Mouse (Mus musculus) midbrain, embryonic 15.5 days (tissue): Measurements from ENCODE around the gene 9530003J23Rik. TPM values are rescaled to one million over a fixed set of nuclear protein-coding genes. Genes with fewer than 3 reads are reported as not detected.
"Not testable (repeated sequence)": the region's sequence is repeated elsewhere in the genome, so short reads cannot be mapped to it uniquely, and the experiment has no call there.

ENCODE experiments used
- ATAC-seq: fragments of 200-750 bp; cut with Nextera tagmentation; replicated peaks from 2 replicates; pipeline ENCODE4 v1.8.0; 2017; ENCODE audit warnings: moderate TSS enrichment
- H3K27ac ChIP-seq: fragments of 300-500 bp; sonication (generic); 2 replicates; pipeline ENCODE4 v1.5.1; 2015; ENCODE audit warnings: mild to moderate bottlenecking, inconsistent platforms
- H3K27me3 ChIP-seq: fragments of 300-500 bp; sonication (generic); replicated peaks from 2 replicates; pipeline ENCODE4 v1.6.1; 2015; ENCODE audit warnings: inconsistent platforms
- H3K36me3 ChIP-seq: fragments of 300-500 bp; sonication (generic); replicated peaks from 2 replicates; pipeline ENCODE4 v1.6.1; 2015; ENCODE audit warnings: inconsistent platforms
- H3K4me1 ChIP-seq: fragments of 300-500 bp; sonication (generic); 2 replicates; pipeline ENCODE4 v1.6.1; 2015; ENCODE audit warnings: inconsistent platforms
- H3K4me2 ChIP-seq: fragments of 300-500 bp; sonication (generic); 2 replicates; pipeline ENCODE4 v1.6.1; 2015; ENCODE audit warnings: inconsistent platforms, mild to moderate bottlenecking, moderate library complexity
- H3K4me3 ChIP-seq: fragments of 300-500 bp; sonication (generic); 2 replicates; pipeline ENCODE4 v1.5.1; 2015; ENCODE audit warnings: mild to moderate bottlenecking, inconsistent platforms
- H3K9ac ChIP-seq: fragments of 300-500 bp; sonication (generic); 2 replicates; pipeline ENCODE4 v1.6.1; 2015; ENCODE audit warnings: mild to moderate bottlenecking, inconsistent platforms
- H3K9me3 ChIP-seq: fragments of 300-500 bp; sonication (generic); 2 replicates; pipeline ENCODE4 v1.6.1; 2016; ENCODE audit warnings: inconsistent platforms
- WGBS: fragments of 180-500 bp; shearing (Covaris S2); methylation state at CpG from one replicate; pipeline ENCODE4 v1.1.7; 2015; ENCODE audit warnings: mixed read lengths; 5-methylcytosine and 5-hydroxymethylcytosine counted together
- polyA plus RNA-seq: library from polyadenylated mRNA; unstranded; fragments of >200 nt; fragmentation: Nextera tagmentation; extraction: Ambion mirVana; gene quantifications from 2 replicates; pipeline ENCODE4 v1.2.1, GENCODE M21; 2015

The 9530003J23Rik gene
- polyA plus RNA-seq, 1 experiment from 2014 or later: not detected

- WGBS: 86% methylated on average over 9 of the region's 9 CpGs
- H3K4me1 ChIP-seq, H3K27me3 ChIP-seq, H3K9ac ChIP-seq, H3K4me3 ChIP-seq, H3K4me2 ChIP-seq, H3K27ac ChIP-seq, H3K9me3 ChIP-seq, H3K36me3 ChIP-seq, ATAC-seq: not testable (repeated sequence)
Measured at GRCm38 (mm10) chr10:117277779-117278178, 39.3 kb upstream of the 9530003J23Rik start.

DNA sequence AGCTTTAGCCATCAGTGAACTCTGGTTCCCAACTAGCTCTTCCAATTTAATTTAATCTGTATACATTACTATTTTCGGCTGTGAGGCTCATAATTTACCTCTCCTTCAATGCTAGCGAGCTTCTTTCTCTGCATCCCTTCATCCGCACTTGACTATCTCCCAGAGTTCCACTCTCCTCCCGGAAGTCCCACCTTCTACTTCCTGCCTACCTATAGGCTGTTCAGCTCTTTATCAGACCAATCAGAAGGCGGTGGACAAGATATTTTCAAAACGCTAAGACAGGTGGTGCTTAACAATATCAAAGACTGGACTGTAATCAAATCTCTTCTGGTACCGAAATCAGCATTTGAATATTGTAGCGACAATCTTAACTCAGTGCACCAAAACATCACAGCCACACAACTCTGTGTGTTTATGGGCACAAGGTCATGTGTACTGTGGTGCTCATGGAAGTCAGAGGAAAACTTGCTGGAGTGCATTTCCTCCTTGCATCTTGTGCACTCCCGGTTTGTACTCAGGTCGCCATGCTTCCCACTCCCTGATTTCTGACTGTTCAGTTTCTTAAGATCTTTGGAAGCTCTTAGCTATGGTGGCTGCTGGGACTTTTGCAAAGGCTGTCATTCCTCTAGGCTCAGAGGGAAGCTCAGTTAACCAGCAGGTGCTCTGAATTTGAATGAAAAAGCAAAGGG, 37.3 kb upstream of the 9530003J23Rik start:
- Histone ChIP-seq H3K27ac (no peak overlapping the region), H3K27me3 (no peaks in the 10 kb centered on the region), H3K36me3 (no peaks in the 10 kb centered on the region), H3K9ac (no peak overlapping the region), H3K4me1 (no peaks in the 10 kb centered on the region), H3K9me3 (no peaks in the 10 kb centered on the region), H3K4me3 (no peak overlapping the region), H3K4me2 (no peak overlapping the region)
- no peak for ATAC-seq
- 86% methylated on average over 10 of the region's 10 CpGs for WGBS

DNA sequence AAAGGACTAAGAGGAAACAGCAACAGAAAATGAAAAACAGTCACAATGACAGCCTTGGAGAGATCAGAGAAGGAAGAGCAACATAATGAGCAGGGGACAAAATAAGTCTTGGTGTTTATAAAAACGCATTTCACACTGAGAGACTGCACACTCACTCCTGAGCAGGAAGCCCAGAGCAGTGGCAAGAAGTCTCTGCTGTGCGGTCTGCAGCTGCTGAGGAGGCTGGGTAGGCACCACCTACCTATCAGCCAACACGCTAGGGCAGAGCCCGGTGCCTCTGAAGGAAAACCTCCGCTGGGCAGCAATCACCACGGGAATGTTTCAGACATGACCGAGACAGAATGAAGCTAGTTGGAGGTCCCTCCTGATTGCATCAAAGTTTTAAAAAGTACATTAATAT, 36.1 kb upstream of the 9530003J23Rik start:
- not testable (repeated sequence) for H3K27me3 ChIP-seq, H3K9me3 ChIP-seq, H3K4me1 ChIP-seq, H3K9ac ChIP-seq, H3K4me2 ChIP-seq, H3K36me3 ChIP-seq, H3K4me3 ChIP-seq, ATAC-seq, H3K27ac ChIP-seq
- 87% methylated on average over 4 of the region's 7 CpGs for WGBS

GRCm38 (mm10) chr10:117272023-117272422, 33.5 kb upstream of the 9530003J23Rik start:
- Histone ChIP-seq H3K36me3 (no peaks in the 10 kb centered on the region), H3K9me3 (no peaks in the 10 kb centered on the region), H3K4me3 (no peak overlapping the region), H3K27ac (no peak overlapping the region), H3K9ac (no peak overlapping the region), H3K4me1 (no peaks in the 10 kb centered on the region), H3K27me3 (no peaks in the 10 kb centered on the region), H3K4me2 (no peak overlapping the region)
- no peak for ATAC-seq

GRCm38 (mm10) chr10:117259870-117260269, 21.4 kb upstream of the 9530003J23Rik start:
- H3K36me3 ChIP-seq: no peaks in the 10 kb centered on the region
- H3K4me3 ChIP-seq: no peak overlapping the region
- no peak overlapping the region for H3K27ac ChIP-seq
- H3K4me2 ChIP-seq: no peak overlapping the region
- no peaks in the 10 kb centered on the region for H3K4me1 ChIP-seq
- no peak; the same call in 1 of the 2 replicates for ATAC-seq
- H3K9ac ChIP-seq: no peak overlapping the region
- no peaks in the 10 kb centered on the region for H3K9me3 ChIP-seq
- H3K27me3 ChIP-seq: no peaks in the 10 kb centered on the region

DNA sequence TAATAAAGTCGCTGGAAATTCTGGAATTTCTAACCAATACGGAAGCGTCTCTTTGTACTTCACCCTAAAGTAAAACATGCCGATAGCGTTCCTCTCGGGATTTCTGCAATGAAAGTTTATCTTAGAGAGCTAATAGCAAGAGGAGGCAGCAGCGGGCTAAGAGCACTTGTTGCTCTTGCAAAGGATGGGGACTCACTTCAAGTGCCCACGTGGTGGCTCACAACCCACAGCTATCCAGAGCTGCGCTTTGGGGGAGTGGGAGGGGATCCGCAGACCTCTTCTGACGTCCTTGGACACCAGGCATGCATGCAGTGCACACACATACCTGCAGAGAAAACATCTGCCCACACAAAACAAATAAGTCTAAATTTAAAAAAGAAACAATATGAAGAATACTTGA, 2.6 kb downstream of the 9530003J23Rik start:
- no peak for ATAC-seq
- Histone ChIP-seq H3K36me3 (no peaks in the 10 kb centered on the region), H3K9me3 (no peaks in the 10 kb centered on the region), H3K27ac (no peak overlapping the region), H3K4me2 (no peak overlapping the region), H3K4me3 (no peak overlapping the region), H3K9ac (no peak overlapping the region), H3K27me3 (no peaks in the 10 kb centered on the region), H3K4me1 (no peaks in the 10 kb centered on the region)
- WGBS: 63% methylated on average over 11 of the region's 11 CpGs

- Histone ChIP-seq H3K9ac (no peak overlapping the region), H3K27ac (no peak overlapping the region), H3K4me2 (no peak overlapping the region), H3K9me3 (no peaks in the 10 kb centered on the region), H3K4me3 (no peak overlapping the region), H3K36me3 (no peaks in the 10 kb centered on the region), H3K27me3 (no peaks in the 10 kb centered on the region), H3K4me1 (no peaks in the 10 kb centered on the region)
- WGBS: 73% methylated on average over 4 of the region's 4 CpGs
- no peak for ATAC-seq
Measured at GRCm38 (mm10) chr10:117234825-117235224, 3.7 kb downstream of the 9530003J23Rik start.

DNA sequence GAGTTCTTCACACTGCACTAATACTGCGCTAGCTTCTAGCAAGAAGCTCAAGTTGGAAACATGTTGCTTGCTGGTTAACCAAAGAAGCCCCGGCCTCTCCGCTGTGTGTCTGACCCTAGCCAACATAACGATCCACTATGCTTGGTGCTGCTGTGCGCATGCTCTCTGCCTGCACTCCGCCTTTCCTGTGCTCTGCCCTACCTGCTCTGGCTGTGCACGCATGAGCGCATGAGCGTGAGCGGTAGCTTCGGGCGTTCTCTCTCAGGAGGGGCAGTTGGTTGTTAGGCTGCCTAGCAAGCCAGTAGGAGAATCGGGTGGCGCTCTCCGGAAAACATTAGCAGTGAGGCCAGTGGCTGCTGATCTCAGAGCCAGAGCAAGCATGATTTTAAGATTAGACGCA, 8.7 kb downstream of the 9530003J23Rik start:
- no peak overlapping the region; the same call in 1 of the 2 replicates for H3K4me2 ChIP-seq
- no peaks in the 10 kb centered on the region for H3K9me3 ChIP-seq
- no peak overlapping the region for H3K4me3 ChIP-seq
- no peaks in the 10 kb centered on the region for H3K36me3 ChIP-seq
- H3K27ac ChIP-seq: no peak overlapping the region
- H3K9ac ChIP-seq: no peak overlapping the region
- no peak for ATAC-seq
- H3K4me1 ChIP-seq: 0 out of 2 replicates have a peak, but pooled peaks cover under 1% of the 10 kb centered on the region
- WGBS: 67% methylated on average over 16 of the region's 16 CpGs
- no peaks in the 10 kb centered on the region for H3K27me3 ChIP-seq

DNA sequence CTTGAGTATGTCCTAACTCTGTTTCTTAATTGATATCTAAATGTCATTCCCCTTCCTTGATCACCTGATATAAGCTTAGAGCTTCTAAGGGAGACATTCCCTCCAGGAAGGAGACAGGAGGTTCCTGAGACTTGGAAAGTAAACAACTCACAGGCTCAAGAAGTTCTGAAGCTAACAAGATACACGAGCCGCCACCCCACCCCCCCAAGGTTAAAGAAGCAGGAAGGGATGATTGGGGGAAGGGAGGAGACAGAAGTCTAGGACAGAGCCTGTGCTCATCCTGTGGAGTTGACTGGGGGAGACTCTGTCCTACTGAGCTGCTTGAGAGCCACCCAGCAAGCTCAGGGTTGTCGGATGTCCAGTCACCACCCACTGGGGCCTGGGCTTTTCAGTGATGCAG, 12.5 kb downstream of the 9530003J23Rik start:
- Histone ChIP-seq H3K27ac (no peak overlapping the region), H3K9ac (no peak overlapping the region), H3K36me3 (0 out of 2 replicates have a peak, but pooled peaks cover 4% of the 10 kb centered on the region), H3K27me3 (no peaks in the 10 kb centered on the region), H3K4me3 (no peak overlapping the region), H3K4me1 (peaks cover 20% of the 10 kb centered on the region), H3K4me2 (no peak overlapping the region), H3K9me3 (no peaks in the 10 kb centered on the region)
- WGBS: 81% methylated on average over 3 of the region's 3 CpGs
- no peak for ATAC-seq

DNA sequence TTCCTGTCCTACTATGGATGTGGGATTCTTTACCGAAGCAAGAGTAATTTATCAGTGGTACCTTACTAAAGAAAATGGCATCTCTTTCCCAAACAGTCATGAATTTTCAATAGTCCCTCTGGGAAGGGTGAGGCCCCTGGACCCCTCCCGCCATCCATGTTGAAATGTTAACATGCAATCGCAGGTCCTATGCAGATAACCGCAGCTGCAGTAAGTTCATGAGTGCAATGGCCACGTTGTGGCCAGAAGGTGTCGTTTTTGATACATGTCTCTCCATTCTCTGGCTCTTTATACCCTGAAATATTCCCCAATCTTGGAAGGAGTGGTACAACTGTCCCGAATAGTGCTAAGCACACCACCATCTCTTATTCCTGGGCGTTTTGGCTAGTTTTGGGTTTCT, 13.4 kb downstream of the 9530003J23Rik start:
- Histone ChIP-seq H3K4me1 (peaks cover 20% of the 10 kb centered on the region), H3K36me3 (peaks cover 5% of the 10 kb centered on the region; the same call in 1 of the 2 replicates), H3K4me3 (peak overlapping the region; percentile 58), H3K9ac (0 out of 2 replicates have a peak overlapping the region, but pooled peaks have one; percentile 86), H3K27ac (peak overlapping the region; percentile 98; the same call in 1 of the 2 replicates), H3K27me3 (no peaks in the 10 kb centered on the region), H3K9me3 (no peaks in the 10 kb centered on the region), H3K4me2 (peak overlapping the region; percentile 52)
- 57% methylated on average over 8 of the region's 8 CpGs for WGBS
- ATAC-seq: no peak

DNA sequence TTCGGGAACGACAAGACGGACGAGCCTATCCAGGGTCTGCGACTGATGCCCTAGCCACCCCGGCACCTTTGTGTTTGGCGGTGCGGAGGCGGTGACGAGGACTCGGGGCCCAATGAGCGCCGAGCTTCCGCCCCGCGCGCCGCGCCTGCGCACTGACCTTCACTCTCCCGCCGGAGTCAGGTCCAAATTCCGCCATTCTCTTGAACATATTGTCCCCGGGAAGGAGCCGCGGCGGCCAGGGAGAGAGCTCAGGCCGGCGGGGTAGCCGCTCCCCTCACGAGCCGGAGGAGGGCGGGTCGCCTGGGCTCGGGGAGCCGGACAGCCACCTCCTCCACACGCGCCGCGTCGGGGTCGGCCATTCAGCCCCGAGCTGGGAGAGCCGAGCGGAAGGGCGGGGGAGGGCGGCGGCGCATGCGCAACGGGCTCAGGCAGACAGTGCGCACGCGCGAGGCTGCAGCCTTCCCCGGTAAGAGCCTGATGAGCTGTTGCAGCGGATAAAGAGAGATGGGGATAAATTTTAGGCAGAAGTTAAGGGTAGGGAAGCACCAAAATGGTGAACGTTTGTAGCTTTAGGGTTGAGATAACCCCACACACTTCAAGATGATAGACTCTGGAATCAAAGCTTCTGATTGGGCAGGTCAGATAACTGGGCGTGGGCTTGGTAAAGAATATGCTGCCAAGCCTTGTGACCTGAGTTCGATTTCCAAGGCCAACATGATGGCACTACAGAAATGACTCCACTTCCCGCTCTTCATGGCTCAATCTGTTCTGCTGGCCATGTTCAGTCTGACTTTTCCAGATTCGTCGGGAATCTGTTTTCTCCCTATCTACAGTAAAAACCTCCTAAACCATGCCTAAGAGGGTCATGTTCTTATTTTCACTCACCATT, 14.2 kb downstream of the 9530003J23Rik start, which contains the start of gene Yeats4:
TSS of gene Yeats4 (minus strand) at position 406 of the 889 bp plus-strand sequence.
- H3K4me2 ChIP-seq: peak within 1 kb of the TSS; percentile 80
- H3K4me1 ChIP-seq: peaks cover 20% of the 10 kb centered on the region
- H3K9me3 ChIP-seq: no peaks in the 10 kb centered on the region
- 1% methylated on average over 63 of the region's 63 CpGs for WGBS
- peak; percentile 97 for ATAC-seq
- peaks cover 13% of the 10 kb centered on the region for H3K36me3 ChIP-seq
- H3K4me3 ChIP-seq: peak within 1 kb of the TSS; percentile 58
- H3K27ac ChIP-seq: peak within 1 kb of the TSS; percentile 98
- no peaks in the 10 kb centered on the region for H3K27me3 ChIP-seq
- H3K9ac ChIP-seq: peak within 1 kb of the TSS; percentile 86

DNA sequence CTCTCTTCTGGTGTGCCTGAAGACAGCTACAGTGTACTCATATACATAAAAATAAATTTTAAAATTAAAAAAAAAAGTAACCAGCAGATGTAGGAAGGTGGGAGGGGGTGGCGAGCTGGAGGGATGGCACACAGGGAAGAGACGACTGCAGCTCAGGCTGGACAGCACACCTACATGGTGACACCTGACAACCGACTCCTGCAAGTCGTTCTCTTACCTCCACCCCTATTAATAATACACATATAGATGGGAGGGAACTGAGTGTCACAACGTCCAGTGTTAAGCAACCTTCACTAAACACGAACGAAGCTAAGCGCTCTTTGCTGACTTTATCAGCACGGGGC, 14.8 kb downstream of the 9530003J23Rik start:
- ATAC-seq: peak; percentile 75; the same call in 1 of the 2 replicates
- WGBS: 0% methylated on average over 9 of the region's 9 CpGs

More for the DNA sequence above, 14.8 kb downstream of the 9530003J23Rik start:
- peak overlapping the region; percentile 98 for H3K27ac ChIP-seq
- H3K9me3 ChIP-seq: no peaks in the 10 kb centered on the region
- H3K9ac ChIP-seq: peak overlapping the region; percentile 86
- H3K36me3 ChIP-seq: peaks cover 14% of the 10 kb centered on the region
- H3K4me2 ChIP-seq: peak overlapping the region; percentile 80
- no peaks in the 10 kb centered on the region for H3K27me3 ChIP-seq
- peaks cover 20% of the 10 kb centered on the region for H3K4me1 ChIP-seq
- peak overlapping the region; percentile 58 for H3K4me3 ChIP-seq
